Mouse (Mus musculus): ENCODE results near the gene Mdk. TPM values are rescaled to one million over a fixed set of nuclear protein-coding genes. Genes with fewer than 3 reads are reported as not detected.

The Mdk gene
- polyA plus RNA-seq, 1 experiment from 2014 or later = 639 TPM

DNA sequence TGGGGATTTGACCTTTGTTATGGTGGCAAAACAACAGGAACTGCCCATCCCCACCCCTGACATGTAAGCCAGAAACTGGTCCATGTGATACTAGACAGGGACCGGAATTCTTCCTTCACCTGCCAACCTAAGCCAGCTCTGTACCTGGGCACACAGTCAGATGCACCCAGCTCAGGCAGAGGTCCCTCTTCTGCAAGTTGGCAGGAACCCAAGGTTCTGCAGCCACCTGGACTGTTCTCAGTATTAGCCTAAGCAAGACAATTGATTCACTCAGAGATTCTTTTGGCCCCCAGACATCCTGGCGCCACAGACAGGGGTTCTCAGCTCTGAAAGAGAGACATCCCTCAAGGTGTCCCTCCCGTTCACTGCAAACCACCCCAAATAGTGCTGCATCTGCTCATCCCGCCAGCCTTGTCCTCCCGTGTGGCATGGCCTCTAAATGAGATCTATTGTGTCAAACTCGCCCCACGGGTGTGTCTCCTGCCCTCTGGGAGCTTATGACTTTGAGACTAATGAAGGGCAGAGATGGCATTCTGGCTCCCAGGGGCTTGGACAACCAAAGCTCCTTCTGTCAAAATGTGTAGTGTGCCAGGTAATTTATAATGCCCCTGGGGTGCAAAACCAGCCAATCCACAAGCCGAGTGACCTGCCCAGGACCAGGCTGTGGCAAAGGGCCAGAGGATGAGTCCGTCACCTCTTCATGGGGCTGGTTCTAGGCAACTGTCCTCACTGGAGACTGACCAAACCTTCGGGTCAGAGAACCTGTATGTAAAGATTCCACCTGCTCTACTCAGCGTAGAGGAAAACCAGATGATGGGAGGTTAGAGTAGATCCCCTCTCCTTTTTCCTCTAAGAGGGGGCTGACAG is 27.7 kb upstream of the Mdk start:
- H3K36me3 ChIP-seq (ENCODE audit: insufficient read depth, low read length) = no peaks in the 10 kb centered on the region
- WGBS = 74% methylated on average over 11 of the region's 11 CpGs

DNA sequence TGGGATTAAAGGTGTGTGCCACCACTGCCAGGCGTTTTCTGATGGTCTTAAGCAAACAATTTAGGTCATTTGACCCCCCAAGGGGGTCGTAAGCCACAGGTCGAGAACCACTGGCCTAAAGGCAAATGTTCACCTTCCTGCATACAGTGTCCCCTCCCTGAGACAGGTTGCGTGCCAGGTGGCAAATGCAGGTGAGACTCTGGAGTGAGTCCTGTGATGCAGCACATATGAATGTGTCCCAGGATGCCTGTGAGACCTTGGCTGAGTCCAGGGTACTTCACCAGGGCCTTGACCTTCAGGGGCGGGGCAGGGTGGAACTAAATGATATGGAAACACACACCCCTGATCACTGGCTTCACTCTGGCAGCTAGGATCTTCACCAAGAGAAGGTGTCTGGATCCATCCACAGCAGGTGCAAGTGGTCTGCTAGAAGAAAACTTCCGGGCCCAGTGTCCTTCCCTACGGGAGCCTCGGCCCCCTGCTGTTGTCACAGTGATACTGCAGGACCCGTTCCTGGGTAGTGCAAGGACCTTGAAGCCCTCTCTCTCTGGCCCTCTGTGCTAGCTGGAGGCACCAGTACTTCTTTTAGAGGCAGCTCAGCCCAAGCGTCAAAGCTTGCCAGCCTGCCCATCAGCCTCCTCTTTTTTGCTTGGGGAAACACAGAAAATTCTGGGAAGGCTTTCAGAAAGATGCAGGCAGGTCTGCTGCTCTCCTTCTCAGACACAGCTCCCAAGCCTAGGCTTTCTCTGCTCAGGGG is 26.8 kb upstream of the Mdk start:
- DNase-seq (ENCODE audit: low spot score) (peak; percentile 84), ATAC-seq (replicated peaks; ENCODE audit: low FRiP score, low read depth) (no peak)
- H3K27ac ChIP-seq = no peak overlapping the region
- peak; percentile 76 for TF ChIP-seq CTCF (IDR thresholded peaks at IDR 0.05; ENCODE audit: low read depth)
- H3K4me2 ChIP-seq (ENCODE audit: low read length) = no peak overlapping the region
- WGBS = 42% methylated on average over 10 of the region's 10 CpGs
- peaks cover 24% of the 10 kb centered on the region for H3K4me1 ChIP-seq (replicated peaks; ENCODE audit: insufficient read depth, low read length)
- H3K9me3 ChIP-seq (replicated peaks; ENCODE audit: low read length) = no peaks in the 10 kb centered on the region
- H3K4me3 ChIP-seq (replicated peaks; ENCODE audit: low read depth, low read length) = no peak overlapping the region
- H3K36me3 ChIP-seq (ENCODE audit: insufficient read depth, low read length) = no peaks in the 10 kb centered on the region
- H3K27me3 ChIP-seq (ENCODE audit: insufficient read depth, low read length) = no peaks in the 10 kb centered on the region
- H3K9ac ChIP-seq (ENCODE audit: low read depth, low read length) = no peak overlapping the region

More for the DNA sequence above, 27.7 kb upstream of the Mdk start:
- DNase-seq (ENCODE audit: low spot score) (no peak), ATAC-seq (replicated peaks; ENCODE audit: low FRiP score, low read depth) (no peak)
- Histone ChIP-seq H3K4me1 (replicated peaks; ENCODE audit: insufficient read depth, low read length) (peaks cover 21% of the 10 kb centered on the region), H3K27ac (no peak overlapping the region), H3K4me3 (replicated peaks; ENCODE audit: low read depth, low read length) (no peak overlapping the region), H3K9me3 (replicated peaks; ENCODE audit: low read length) (no peaks in the 10 kb centered on the region), H3K9ac (ENCODE audit: low read depth, low read length) (no peak overlapping the region), H3K27me3 (ENCODE audit: insufficient read depth, low read length) (no peaks in the 10 kb centered on the region), H3K4me2 (ENCODE audit: low read length) (no peak overlapping the region)
- TF ChIP-seq CTCF (IDR thresholded peaks at IDR 0.05; ENCODE audit: low read depth) = no peak

DNA sequence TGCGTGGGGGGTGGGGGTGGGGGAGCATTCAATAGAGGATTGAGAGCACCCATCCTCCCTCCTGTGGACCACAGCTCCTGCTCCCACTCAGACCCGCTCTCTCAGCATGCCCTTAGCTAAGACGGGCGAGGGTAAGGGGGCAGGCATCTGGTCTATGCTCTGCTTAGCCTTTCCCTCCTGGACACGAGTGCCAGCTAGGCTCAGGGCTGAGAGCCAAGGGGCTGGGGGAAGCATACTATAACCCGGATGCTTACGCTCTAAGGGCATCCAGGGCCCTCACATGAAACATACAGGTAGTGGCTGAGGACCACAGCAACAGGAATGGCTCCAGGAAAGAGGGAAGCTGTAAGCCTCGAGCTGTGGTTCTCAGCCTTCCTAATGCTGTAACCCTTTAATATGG is 26.0 kb upstream of the Mdk start:
- no peak for TF ChIP-seq CTCF (IDR thresholded peaks at IDR 0.05; ENCODE audit: low read depth)
- no peak for DNase-seq (ENCODE audit: low spot score)
- no peak overlapping the region for H3K4me3 ChIP-seq (replicated peaks; ENCODE audit: low read depth, low read length)
- no peaks in the 10 kb centered on the region for H3K9me3 ChIP-seq (replicated peaks; ENCODE audit: low read length)
- no peaks in the 10 kb centered on the region for H3K36me3 ChIP-seq (ENCODE audit: insufficient read depth, low read length)
- WGBS = 87% methylated on average over 8 of the region's 8 CpGs
- peaks cover 29% of the 10 kb centered on the region for H3K4me1 ChIP-seq (replicated peaks; ENCODE audit: insufficient read depth, low read length)
- H3K27ac ChIP-seq = no peak overlapping the region
- H3K27me3 ChIP-seq (ENCODE audit: insufficient read depth, low read length) = no peaks in the 10 kb centered on the region
- H3K4me2 ChIP-seq (ENCODE audit: low read length) = no peak overlapping the region
- no peak for ATAC-seq (replicated peaks; ENCODE audit: low FRiP score, low read depth)
- H3K9ac ChIP-seq (ENCODE audit: low read depth, low read length) = no peak overlapping the region

- Histone ChIP-seq H3K9me3 (replicated peaks; ENCODE audit: low read length) (no peaks in the 10 kb centered on the region), H3K36me3 (ENCODE audit: insufficient read depth, low read length) (no peaks in the 10 kb centered on the region), H3K9ac (ENCODE audit: low read depth, low read length) (no peak overlapping the region), H3K4me2 (ENCODE audit: low read length) (no peak overlapping the region), H3K4me1 (replicated peaks; ENCODE audit: insufficient read depth, low read length) (peaks cover 22% of the 10 kb centered on the region), H3K4me3 (replicated peaks; ENCODE audit: low read depth, low read length) (no peak overlapping the region), H3K27me3 (ENCODE audit: insufficient read depth, low read length) (no peaks in the 10 kb centered on the region), H3K27ac (no peak overlapping the region)
- ATAC-seq (replicated peaks; ENCODE audit: low FRiP score, low read depth) (0 out of 2 replicates have a peak, but pooled peaks have one; percentile 18), DNase-seq (ENCODE audit: low spot score) (no peak)
- TF ChIP-seq CTCF (IDR thresholded peaks at IDR 0.05; ENCODE audit: low read depth) = no peak
- WGBS = 23% methylated on average over 3 of the region's 4 CpGs
These were observed 25.0 kb upstream of the Mdk start for GRCm38 (mm10) chr2:91957096-91957495.

DNA sequence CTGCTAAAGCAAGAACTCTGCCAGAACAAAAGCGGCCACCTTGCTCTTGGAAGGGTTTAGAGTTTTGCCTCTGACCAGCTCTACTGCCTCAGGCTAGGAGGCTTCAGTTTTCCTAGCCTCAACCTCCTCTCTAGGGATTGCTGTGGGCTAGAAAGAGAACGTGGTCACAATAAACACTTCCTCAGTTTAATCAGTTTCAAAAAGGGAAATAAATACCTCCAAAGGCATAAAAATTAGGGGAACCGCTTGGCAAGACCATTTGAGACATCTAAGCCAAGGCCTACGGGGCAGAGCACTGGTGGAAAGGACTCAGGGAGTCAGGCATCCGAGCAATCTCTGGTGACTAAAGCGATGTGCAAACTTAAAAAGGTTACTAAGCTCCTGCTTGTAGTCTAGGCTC is 23.8 kb upstream of the Mdk start:
- no peak overlapping the region for H3K4me3 ChIP-seq (replicated peaks; ENCODE audit: low read depth, low read length)
- DNase-seq (ENCODE audit: low spot score) (no peak), ATAC-seq (replicated peaks; ENCODE audit: low FRiP score, low read depth) (no peak)
- no peak overlapping the region for H3K4me2 ChIP-seq (ENCODE audit: low read length)
- no peaks in the 10 kb centered on the region for H3K9me3 ChIP-seq (replicated peaks; ENCODE audit: low read length)
- no peaks in the 10 kb centered on the region for H3K36me3 ChIP-seq (ENCODE audit: insufficient read depth, low read length)
- H3K27me3 ChIP-seq (ENCODE audit: insufficient read depth, low read length) = no peaks in the 10 kb centered on the region
- peaks cover 15% of the 10 kb centered on the region; the same call in 1 of the 2 replicates for H3K4me1 ChIP-seq (replicated peaks; ENCODE audit: insufficient read depth, low read length)
- H3K27ac ChIP-seq = no peak overlapping the region
- no peak for TF ChIP-seq CTCF (IDR thresholded peaks at IDR 0.05; ENCODE audit: low read depth)
- 86% methylated on average over 6 of the region's 6 CpGs for WGBS
- no peak overlapping the region for H3K9ac ChIP-seq (ENCODE audit: low read depth, low read length)

GRCm38 (mm10) chr2:91955121-91955591 is 23.1 kb upstream of the Mdk start:
- Histone ChIP-seq H3K27me3 (ENCODE audit: insufficient read depth, low read length) (no peaks in the 10 kb centered on the region), H3K4me3 (replicated peaks; ENCODE audit: low read depth, low read length) (no peak overlapping the region), H3K4me2 (ENCODE audit: low read length) (no peak overlapping the region), H3K36me3 (ENCODE audit: insufficient read depth, low read length) (no peaks in the 10 kb centered on the region), H3K27ac (no peak overlapping the region), H3K4me1 (replicated peaks; ENCODE audit: insufficient read depth, low read length) (peaks cover 22% of the 10 kb centered on the region; the same call in 1 of the 2 replicates), H3K9me3 (replicated peaks; ENCODE audit: low read length) (no peaks in the 10 kb centered on the region), H3K9ac (ENCODE audit: low read depth, low read length) (no peak overlapping the region)
- WGBS = 92% methylated on average over 4 of the region's 4 CpGs
- TF ChIP-seq CTCF (IDR thresholded peaks at IDR 0.05; ENCODE audit: low read depth) = no peak
- DNase-seq (ENCODE audit: low spot score) = no peak
- no peak for ATAC-seq (replicated peaks; ENCODE audit: low FRiP score, low read depth)
